Mouse (Mus musculus) mouse embryonic stem cell (cell line): ENCODE results near the gene F2rl2.

Source experiments
- in situ Hi-C, 2 experiments: fragments of 300-500 bp; cut with MboI; formaldehyde crosslinking; loops; 1 replicate in 1 of 2; 3 replicates in 1 of 2; pipeline ENCODE4 v1.14.3; 2019 to 2020; ENCODE audit warnings: low sequenced_read_pairs in 2 of 2, low pct_unique_long_range_greater_than_20kb in 1 of 2, mixed read lengths in 1 of 2; ENCODE audit not compliant: unreplicated experiment in 1 of 2

Gene F2rl2

GRCm38 (mm10) chr13:95688576-95688975 lies 8.1 kb upstream of the F2rl2 start:
- in situ Hi-C loops = no loop called here

GRCm38 (mm10) chr13:95692201-95692600 lies 4.5 kb upstream of the F2rl2 start:
- in situ Hi-C loops = no loop called here

GRCm38 (mm10) chr13:95696120-95696653 lies 466 bp upstream of the F2rl2 start:
- in situ Hi-C loops = no loop called here

DNA sequence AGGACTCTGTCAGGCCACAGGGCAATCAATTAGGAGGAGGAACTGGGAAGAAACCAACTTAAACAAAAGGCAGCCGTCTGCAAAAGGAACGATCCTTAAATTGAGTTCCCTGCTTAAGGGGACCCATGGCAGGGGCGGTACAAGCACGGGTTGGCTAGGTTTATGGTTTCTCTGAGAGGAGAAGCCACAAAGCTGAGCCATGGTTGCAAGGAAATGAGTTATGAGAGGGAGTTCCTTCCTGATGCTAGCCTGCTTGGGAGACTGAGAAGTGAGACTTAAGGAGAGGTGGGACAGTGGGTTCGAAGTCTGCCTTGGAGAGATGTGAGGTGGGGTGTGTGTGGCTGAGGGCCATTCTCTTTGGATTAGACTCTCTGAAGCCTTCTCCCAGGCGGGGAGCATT lies 1.2 kb downstream of the F2rl2 start:
- in situ Hi-C loops = no loop called here

DNA sequence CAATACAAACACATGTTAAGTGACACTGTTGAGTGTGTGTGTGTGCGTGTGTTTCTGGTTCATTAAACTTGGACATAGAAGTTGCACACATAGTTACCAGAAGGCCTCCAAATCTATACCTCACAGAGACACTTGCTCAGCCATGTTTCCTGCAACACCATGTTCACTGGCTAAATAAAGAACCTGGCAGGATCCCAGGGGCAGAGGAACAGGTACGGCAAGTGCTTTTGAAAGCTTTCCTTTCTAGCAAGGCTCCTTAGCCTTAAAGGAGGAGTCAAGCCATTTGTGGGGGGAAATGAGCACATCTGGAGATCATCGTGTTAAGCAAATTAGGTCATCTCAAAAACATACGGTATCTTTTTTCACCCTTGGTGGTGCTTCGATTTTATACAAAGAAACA lies 6.7 kb downstream of the F2rl2 start:
- in situ Hi-C loops = loop anchor here (25.0 kb wide), 1 partner anchor 316 kb away; the partner anchor contains the start of gene Aggf1 (in 2 of the 2)

DNA sequence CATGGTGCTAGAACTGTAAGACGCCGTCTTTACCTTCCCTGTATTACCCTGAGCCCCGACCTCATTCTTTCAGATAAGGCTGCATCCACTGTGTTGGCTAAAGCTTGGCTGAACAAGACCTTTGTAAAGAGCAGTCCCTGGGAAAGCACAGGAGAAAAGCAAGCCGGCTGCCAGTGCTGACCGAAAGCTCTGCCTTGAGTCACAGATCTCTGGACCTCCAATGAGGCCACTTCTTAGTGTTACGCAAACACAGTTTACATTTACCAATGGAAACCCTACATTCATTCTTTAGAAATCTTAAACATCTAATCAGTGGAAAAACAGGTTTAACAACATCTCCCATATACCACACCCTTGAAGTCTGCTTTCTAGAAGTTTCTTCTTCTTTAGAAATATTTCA lies 8.9 kb downstream of the F2rl2 start:
- in situ Hi-C loops = loop anchor here (25.0 kb wide), 1 partner anchor 318 kb away; the partner anchor contains the start of gene Aggf1 (in 2 of the 2)

DNA sequence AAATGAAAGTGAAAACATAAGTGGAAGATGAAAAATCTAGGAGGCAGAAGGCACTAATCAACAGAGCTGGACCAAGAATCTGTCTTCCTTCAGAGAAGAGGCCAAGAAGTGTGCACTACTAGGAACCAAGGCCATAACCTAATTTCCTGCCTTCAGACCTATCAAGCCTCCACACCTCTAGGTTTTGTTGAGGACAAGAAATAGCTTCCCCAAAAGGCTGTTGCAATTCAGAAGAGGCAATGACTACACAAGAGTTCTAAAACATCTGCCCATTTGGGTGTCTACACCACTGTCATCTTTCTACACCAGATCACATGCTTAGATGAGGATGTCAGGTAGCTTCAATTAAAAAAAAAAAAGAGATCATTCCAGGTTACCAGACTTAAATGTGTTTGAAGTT lies 15.4 kb downstream of the F2rl2 start:
- in situ Hi-C loops = loop anchor here (25.0 kb wide), 1 partner anchor 325 kb away; the partner anchor contains the start of gene Aggf1 (in 2 of the 2)

DNA sequence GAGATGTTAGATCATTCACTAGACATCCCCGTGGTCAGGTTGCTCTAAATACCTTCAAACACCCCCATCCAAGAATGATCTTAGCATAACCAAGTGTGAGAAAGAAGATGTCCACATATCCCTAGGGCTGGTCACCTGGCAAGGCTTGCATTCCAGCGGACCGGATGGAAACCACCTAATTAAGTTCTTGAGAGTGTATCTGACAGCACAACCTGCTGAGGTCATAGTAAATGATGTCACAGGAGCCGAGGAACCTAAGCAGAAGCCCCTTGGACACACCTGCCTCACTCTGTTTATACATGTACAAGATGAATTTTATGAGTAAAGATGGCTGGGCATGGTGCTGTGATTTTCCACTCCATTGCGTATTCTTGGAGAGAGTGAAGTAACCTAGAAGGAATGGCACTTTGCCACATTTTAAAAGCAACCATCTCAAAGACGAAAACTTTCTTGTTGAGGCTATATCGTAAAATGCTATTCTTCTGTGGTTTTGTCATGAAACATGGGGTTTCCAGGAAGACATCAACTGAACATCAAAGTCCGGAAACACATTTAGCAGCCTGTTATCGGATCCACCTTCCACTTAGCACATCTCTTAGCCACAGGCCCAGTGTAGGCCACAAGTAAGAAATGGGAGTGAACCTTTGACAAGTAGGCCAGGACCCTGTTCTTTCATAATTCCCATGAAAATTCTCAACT lies 16.1 kb downstream of the F2rl2 start:
- in situ Hi-C loops = loop anchor here (25.0 kb wide), 1 partner anchor 325 kb away; the partner anchor contains the start of gene Aggf1 (in 2 of the 2)

GRCm38 (mm10) chr13:95714271-95714975 lies 17.8 kb downstream of the F2rl2 start:
- in situ Hi-C loops = loop anchor here (25.0 kb wide), 1 partner anchor 327 kb away; the partner anchor contains the start of gene Aggf1 (in 2 of the 2)

DNA sequence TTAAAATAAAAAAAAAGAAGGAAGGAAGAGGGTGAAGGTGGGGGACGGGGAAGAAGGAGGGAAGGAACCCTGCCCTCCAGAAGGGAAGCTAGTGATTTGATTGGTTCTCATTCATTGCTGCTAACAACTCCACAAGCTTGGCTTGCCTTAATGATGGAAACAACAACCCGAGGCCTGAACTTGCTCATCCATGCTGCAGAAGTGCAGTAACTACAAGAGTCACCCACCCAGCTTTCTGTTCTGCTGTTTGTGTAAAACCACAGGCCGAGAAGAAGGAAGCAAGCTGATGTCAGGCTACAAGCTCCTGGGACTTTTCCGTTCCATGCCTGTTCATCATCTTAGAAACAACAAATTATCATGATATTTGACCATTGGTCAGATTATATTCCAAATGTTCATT lies 18.7 kb downstream of the F2rl2 start:
- in situ Hi-C loops = loop anchor here (25.0 kb wide), 1 partner anchor 328 kb away; the partner anchor contains the start of gene Aggf1 (in 2 of the 2)

GRCm38 (mm10) chr13:95719320-95720232 lies 22.9 kb downstream of the F2rl2 start:
- in situ Hi-C loops = loop anchor here (10.0 to 25.0 kb wide), 2 partner anchors 155 to 332 kb away; partner anchors contain the start of gene Aggf1 (in 2 of the 2)

- in situ Hi-C loops = no loop called here
Measured at GRCm38 (mm10) chr13:95730491-95730890, 33.8 kb downstream of the F2rl2 start.

- in situ Hi-C loops = no loop called here
Measured at GRCm38 (mm10) chr13:95739651-95740050, 43.0 kb downstream of the F2rl2 start.

DNA sequence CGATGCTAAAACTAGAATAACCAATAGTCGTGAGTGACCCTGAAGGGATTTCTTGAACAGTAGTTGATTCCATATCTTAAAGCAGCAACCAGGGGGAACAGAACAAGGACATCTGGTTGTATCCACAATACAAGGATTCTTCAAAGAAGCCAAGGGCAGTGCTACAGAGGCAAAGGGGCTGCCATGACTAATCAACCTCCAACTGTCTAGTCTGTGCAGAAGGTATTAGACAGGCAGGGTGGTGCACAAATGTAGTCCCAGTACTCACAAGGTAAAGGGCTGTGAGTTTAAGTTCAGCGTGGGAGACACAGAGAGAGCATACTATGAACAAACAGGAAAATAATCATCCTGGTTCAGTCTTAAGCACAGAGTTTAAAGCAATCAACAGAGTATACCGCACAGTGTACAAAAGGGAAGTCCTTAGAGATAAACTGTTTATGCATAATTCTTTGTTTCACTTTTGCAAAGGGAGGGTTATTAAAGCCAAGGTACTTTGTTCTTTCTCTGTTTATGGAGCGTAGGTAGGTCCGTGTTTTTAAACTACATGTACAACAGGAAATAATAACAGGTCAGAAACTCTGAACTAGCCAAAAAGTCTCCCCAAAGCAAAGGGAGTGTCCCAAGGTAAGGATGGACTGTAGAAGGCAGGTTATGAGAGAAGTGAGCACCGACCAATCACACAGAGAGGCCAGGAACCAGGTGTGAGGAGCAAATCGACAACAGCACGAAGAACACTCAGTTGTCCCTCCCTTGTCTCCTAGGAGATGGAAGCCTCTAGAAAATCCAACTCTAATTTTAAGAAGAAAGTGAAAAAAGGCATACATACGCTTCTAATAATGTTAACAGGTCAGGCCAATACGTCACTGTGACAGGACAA lies 45.4 kb downstream of the F2rl2 start:
- in situ Hi-C loops = no loop called here

DNA sequence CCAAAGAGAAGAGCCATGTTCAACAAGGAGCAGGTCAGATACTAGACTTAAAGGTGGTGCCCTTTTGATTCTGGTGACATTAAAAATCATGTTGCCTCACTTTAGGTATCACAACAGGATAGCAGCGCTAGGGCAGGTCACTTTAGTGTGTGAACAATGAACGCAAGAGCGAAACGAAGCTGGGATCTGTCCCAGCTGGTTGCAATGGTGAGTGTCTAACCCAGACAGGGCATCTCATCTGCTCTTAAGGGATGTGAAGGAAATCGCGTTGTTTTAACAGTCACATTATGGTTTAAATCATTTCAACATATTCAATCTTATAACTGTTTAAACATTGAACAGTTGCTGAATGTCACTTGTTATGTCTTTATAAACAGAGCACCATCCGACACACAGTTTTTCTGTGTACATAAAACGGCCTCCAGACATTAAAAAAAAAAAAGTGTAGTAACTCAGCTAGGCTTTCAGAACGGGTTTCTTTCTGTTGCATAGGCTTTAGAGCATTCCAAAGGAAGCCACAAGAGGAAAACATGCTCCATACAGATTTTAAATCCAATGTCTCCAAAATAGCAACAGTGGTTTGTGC lies 46.3 kb downstream of the F2rl2 start:
- in situ Hi-C loops = no loop called here

DNA sequence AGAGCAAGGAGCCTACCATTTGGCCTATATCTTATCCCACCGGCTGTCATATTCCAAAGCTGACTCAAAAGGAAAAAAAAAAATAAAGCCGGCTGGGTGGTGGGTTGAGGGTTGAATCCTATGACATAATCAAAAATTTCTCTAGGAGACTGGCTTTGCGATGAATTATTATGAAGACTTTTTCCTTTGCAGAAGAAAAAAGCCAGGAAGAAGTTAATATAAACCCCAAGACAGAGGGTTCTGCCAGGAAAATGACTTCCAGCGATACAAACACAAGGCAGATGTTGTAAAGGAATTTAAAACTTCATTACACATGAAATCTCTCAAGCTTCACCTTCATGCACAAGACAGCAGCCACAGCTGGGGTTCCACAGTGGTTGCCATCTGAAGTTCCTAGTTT lies 48.8 kb downstream of the F2rl2 start:
- in situ Hi-C loops = no loop called here

DNA sequence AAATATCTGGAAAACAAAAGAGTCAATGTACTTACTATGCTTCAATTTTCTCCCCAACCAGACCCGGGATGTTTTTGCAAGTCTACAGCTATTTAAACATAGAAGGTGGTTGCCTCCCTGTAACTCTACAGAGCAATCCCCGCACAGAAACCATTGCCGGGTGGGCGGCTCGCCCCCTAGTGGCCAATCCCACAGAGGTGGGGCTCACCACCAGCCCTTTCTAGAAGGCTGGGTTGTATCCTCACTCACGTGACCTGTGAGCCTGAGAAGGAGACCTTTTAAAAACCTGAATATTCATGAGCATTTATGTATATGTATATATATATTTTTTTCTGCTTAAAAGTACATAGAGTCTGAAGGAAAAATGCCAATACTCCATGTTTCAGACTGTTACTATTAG lies 49.9 kb downstream of the F2rl2 start:
- in situ Hi-C loops = no loop called here
